Mouse (Mus musculus): ENCODE data around the gene Ttc6. TPM values are rescaled to one million over a fixed set of nuclear protein-coding genes. Genes with fewer than 3 reads are reported as not detected.
A peak's percentile ranks its signal among the peaks of the same experiment; 100 is the strongest.

Gene Ttc6
- polyA plus RNA-seq, 1 experiment from 2014 or later, result 2.6 TPM

- H3K4me2 ChIP-seq (replicated peaks), result peak overlapping the region; percentile 33
- no peaks in the 10 kb centered on the region for H3K36me3 ChIP-seq
- no peak overlapping the region for H3K9ac ChIP-seq (replicated peaks)
- no peaks in the 10 kb centered on the region for H3K27me3 ChIP-seq
- no peak overlapping the region for H3K27ac ChIP-seq
- H3K4me1 ChIP-seq (replicated peaks), result peaks cover 9% of the 10 kb centered on the region
- 5% methylated on average over 12 of the region's 12 CpGs for WGBS
- no peaks in the 10 kb centered on the region for H3K9me3 ChIP-seq
- H3K4me3 ChIP-seq (replicated peaks), result no peak overlapping the region
- peak; percentile 48; the same call in 1 of the 2 replicates for ATAC-seq
These were observed 212.5 kb downstream of the Ttc6 start for GRCm38 (mm10) chr12:57776290-57776997.

GRCm38 (mm10) chr12:57781926-57782325, 218.0 kb downstream of the Ttc6 start:
- Histone ChIP-seq H3K27me3 (no peaks in the 10 kb centered on the region), H3K27ac (no peak overlapping the region), H3K4me1 (replicated peaks) (no peaks in the 10 kb centered on the region), H3K36me3 (no peaks in the 10 kb centered on the region), H3K9ac (replicated peaks) (no peak overlapping the region), H3K9me3 (no peaks in the 10 kb centered on the region), H3K4me2 (replicated peaks) (no peak overlapping the region), H3K4me3 (replicated peaks) (no peak overlapping the region)
- no peak for ATAC-seq
- 67% methylated on average over 5 of the region's 5 CpGs for WGBS

GRCm38 (mm10) chr12:57787471-57787870, 223.6 kb downstream of the Ttc6 start:
- no peak overlapping the region for H3K4me2 ChIP-seq (replicated peaks)
- H3K9me3 ChIP-seq, result no peaks in the 10 kb centered on the region
- H3K36me3 ChIP-seq, result no peaks in the 10 kb centered on the region
- no peaks in the 10 kb centered on the region for H3K27me3 ChIP-seq
- no peak overlapping the region for H3K27ac ChIP-seq
- no peak overlapping the region for H3K9ac ChIP-seq (replicated peaks)
- WGBS, result 23% methylated on average over 5 of the region's 5 CpGs
- 0 out of 2 replicates have a peak, but pooled peaks cover 3% of the 10 kb centered on the region for H3K4me1 ChIP-seq (replicated peaks)
- ATAC-seq, result 0 out of 2 replicates have a peak, but pooled peaks have one; percentile 40
- no peak overlapping the region for H3K4me3 ChIP-seq (replicated peaks)

Other genes starting within 250 kb of the Ttc6 start
- gene Foxa1, start 17.2 kb upstream of the Ttc6 start, polyA plus RNA-seq (2015; fragmentation: Nextera tagmentation; extraction: Ambion mirVana), result 3.0 and 3.8 TPM in 2 replicates

Data from midbrain, embryonic 13.5 days (tissue).